14 mouse cellular contexts compared by ENCODE assay signal in the genomic region with DNA sequence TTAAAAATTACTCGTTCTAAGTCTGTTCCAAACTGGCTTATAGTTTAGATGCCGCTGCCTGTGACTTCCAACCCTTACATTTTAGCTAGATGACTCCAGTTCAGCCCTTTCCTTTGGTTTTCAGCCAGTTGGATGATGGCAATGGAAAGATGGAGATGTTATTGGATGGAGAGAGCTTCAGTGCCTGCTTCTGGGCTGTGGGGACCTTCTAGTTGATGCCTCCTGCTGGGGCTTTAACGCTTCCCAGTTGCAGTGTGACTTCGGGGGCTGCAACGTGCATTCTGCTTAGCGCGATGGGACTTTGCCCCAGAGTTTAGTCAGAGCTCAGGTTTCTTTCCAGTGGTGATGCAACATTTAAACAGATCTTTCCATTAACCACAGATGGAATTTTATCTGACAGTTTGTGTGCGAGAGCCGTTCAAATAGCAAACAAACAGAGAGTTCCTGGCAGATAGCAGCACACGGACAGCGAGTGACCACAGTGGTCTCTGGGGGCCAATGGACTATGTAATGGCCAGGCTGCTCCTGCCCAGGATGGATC. TPM values are rescaled to one million over a fixed set of nuclear protein-coding genes. Genes with fewer than 3 reads are reported as not detected.
DNase-seq lines count a peak whose midpoint lies in the region; ATAC-seq and TF ChIP-seq lines count a peak whose summit lies in the region.
"Had no signal": no experiment of that assay in that cellular context is flagged by ENCODE, and none has a peak within 500 bp of the region (broad histone marks: within the 10 kb centered on the region; RNA-seq: fewer than 3 reads in every experiment).

No protein-coding gene starts in this region.

- H3K9ac ChIP-seq in limb, embryonic 15.5 days = no peak overlapping the region
- H3K9ac ChIP-seq in stomach, postnatal 0 days (ENCODE audit: low read length) = no peak overlapping the region
- H3K9ac ChIP-seq: midbrain, embryonic 12.5 days; neural tube, embryonic 13.5 days had no signal

- peak; percentile 56; the same call in 1 of the 2 replicates for ATAC-seq in limb, embryonic 15.5 days (ENCODE audit: insufficient number of reproducible peaks, low FRiP score, low TSS enrichment, low read depth)
- ATAC-seq in stomach, postnatal 0 days (ENCODE audit: low FRiP score, low TSS enrichment) = no peak
- ATAC-seq: activated CD4-positive, CD25-positive, alpha-beta regulatory T cell, adult 4 months; forebrain, embryonic 14.5 days had no signal

- DNase-seq in lung, postnatal 36 days = peak; percentile 6
- no peak for DNase-seq in lung, adult 18-20 months
- DNase-seq in gastrocnemius, postnatal 25 days = peak; percentile 65
- DNase-seq in stomach, postnatal 0 days (ENCODE audit: low spot score) = no peak
- no peak for DNase-seq in urinary bladder, postnatal 14 days (ENCODE audit: low spot score)
- DNase-seq in frontal cortex, postnatal 25 days (ENCODE audit: low spot score in 2 of 2) = no peak
- no peak for DNase-seq in thymus, postnatal 0 days (ENCODE audit: low spot score)
- DNase-seq: kidney, adult 11 months had no signal

- no peak for TF ChIP-seq EP300 in stomach, postnatal 0 days (optimal IDR thresholded peaks at IDR 0.05)

- H3K9me3 ChIP-seq in limb, embryonic 15.5 days = no peaks in the 10 kb centered on the region
- H3K9me3 ChIP-seq in stomach, postnatal 0 days (ENCODE audit: control insufficient read depth, low read length) = no peaks in the 10 kb centered on the region
- H3K9me3 ChIP-seq: midbrain, embryonic 12.5 days; neural tube, embryonic 13.5 days had no signal

- WGBS in limb, embryonic 15.5 days = 37% methylated on average over 11 of the region's 11 CpGs
- WGBS in stomach, postnatal 0 days = 29% methylated on average over 11 of the region's 11 CpGs

- H3K4me1 ChIP-seq in limb, embryonic 15.5 days = peaks cover 24% of the 10 kb centered on the region
- no peaks in the 10 kb centered on the region for H3K4me1 ChIP-seq in stomach, postnatal 0 days (replicated peaks; ENCODE audit: control insufficient read depth, insufficient read depth)
- H3K4me1 ChIP-seq: neural tube, embryonic 13.5 days had no signal

- TF ChIP-seq CTCF in stomach, postnatal 0 days (IDR thresholded peaks at IDR 0.05; ENCODE audit: low read depth) = no peak

- H3K4me2 ChIP-seq in limb, embryonic 15.5 days = peak overlapping the region; percentile 24; the same call in 1 of the 2 replicates
- 0 out of 2 replicates have a peak overlapping the region, but pooled peaks have one; percentile 5 for H3K4me2 ChIP-seq in stomach, postnatal 0 days (replicated peaks; ENCODE audit: low read depth)
- H3K4me2 ChIP-seq: midbrain, embryonic 12.5 days; neural tube, embryonic 13.5 days had no signal

- H3K36me3 ChIP-seq in limb, embryonic 15.5 days = no peaks in the 10 kb centered on the region
- H3K36me3 ChIP-seq in stomach, postnatal 0 days (ENCODE audit: control insufficient read depth, insufficient read depth, low read length) = no peaks in the 10 kb centered on the region
- H3K36me3 ChIP-seq: midbrain, embryonic 12.5 days; neural tube, embryonic 13.5 days had no signal

- H3K27ac ChIP-seq in limb, embryonic 15.5 days = peak overlapping the region; percentile 73
- 0 out of 2 replicates have a peak overlapping the region, but pooled peaks have one; percentile 30 for H3K27ac ChIP-seq in stomach, postnatal 0 days (replicated peaks)
- H3K27ac ChIP-seq: layer of hippocampus, adult 2 months; midbrain, embryonic 12.5 days; neural tube, embryonic 13.5 days had no signal

- no peak overlapping the region for H3K4me3 ChIP-seq in limb, embryonic 15.5 days
- H3K4me3 ChIP-seq in stomach, postnatal 0 days (ENCODE audit: low read depth, low read length) = no peak overlapping the region
- H3K4me3 ChIP-seq: layer of hippocampus, adult 2 months; midbrain, embryonic 12.5 days; neural tube, embryonic 13.5 days had no signal

- H3K27me3 ChIP-seq in limb, embryonic 15.5 days = no peaks in the 10 kb centered on the region
- no peaks in the 10 kb centered on the region for H3K27me3 ChIP-seq in stomach, postnatal 0 days (ENCODE audit: control insufficient read depth, insufficient read depth, low read length)
- H3K27me3 ChIP-seq: midbrain, embryonic 12.5 days; neural tube, embryonic 13.5 days had no signal

RNA-seq across cellular contexts. Expression of a gene that starts 53.3 kb away (rescaled TPM):
- 10 to 100 TPM; 21.0 to 25.1 TPM for total RNA-seq in gastrocnemius, postnatal 25 days (2021)
- 10.3 and 10.8 TPM in 2 replicates for polyA plus RNA-seq in limb, embryonic 15.5 days (2015; fragmentation: Nextera tagmentation; extraction: Ambion mirVana)
- polyA plus RNA-seq in stomach, postnatal 0 days (2015; fragmentation: Nextera tagmentation; extraction: Ambion mirVana) = 7.0 and 12.0 TPM in 2 replicates
- 0.93 and 1.2 TPM in 2 replicates for polyA plus RNA-seq in thymus, postnatal 0 days (2015; fragmentation: Nextera tagmentation; extraction: Ambion mirVana)
- polyA plus RNA-seq: activated CD4-positive, CD25-positive, alpha-beta regulatory T cell, adult 4 months had no signal

Comparison
In these comparisons a context has a peak if more than half of its experiments do, and no peak if none do; other contexts are left out.
1. DNase-seq: peak in lung, postnatal 36 days (single experiment) and gastrocnemius, postnatal 25 days (single experiment); none in lung, adult 18-20 months (0 of 2), stomach, postnatal 0 days (single experiment), urinary bladder, postnatal 14 days (single experiment), frontal cortex, postnatal 25 days (0 of 2) and thymus, postnatal 0 days (single experiment).